Mouse (Mus musculus) G1E (cell line): Measurements from ENCODE around the gene Zfp612.

ENCODE experiments used
- CTCF ChIP-seq: IDR thresholded peaks from 2 replicates; pipeline ENCODE4 v1.5.1; 2012; ENCODE audit warnings: low read depth, low read length, inconsistent platforms, mixed read lengths
- GATA1 ChIP-seq: IDR thresholded peaks from 2 replicates; pipeline ENCODE4 v1.6.1; 2012; ENCODE audit warnings: borderline replicate concordance, low read length, inconsistent platforms, mixed read lengths
- POLR2AphosphoS5 ChIP-seq: IDR thresholded peaks from 2 replicates; pipeline ENCODE4 v1.6.1; 2012; ENCODE audit warnings: low read depth, low read length, inconsistent platforms; ENCODE audit not compliant: insufficient replicate concordance
- TAL1 ChIP-seq: conservative IDR thresholded peaks from 2 replicates; pipeline ENCODE4 v1.6.1; 2012; ENCODE audit warnings: low read depth, low read length, inconsistent platforms, mixed read lengths

DNA sequence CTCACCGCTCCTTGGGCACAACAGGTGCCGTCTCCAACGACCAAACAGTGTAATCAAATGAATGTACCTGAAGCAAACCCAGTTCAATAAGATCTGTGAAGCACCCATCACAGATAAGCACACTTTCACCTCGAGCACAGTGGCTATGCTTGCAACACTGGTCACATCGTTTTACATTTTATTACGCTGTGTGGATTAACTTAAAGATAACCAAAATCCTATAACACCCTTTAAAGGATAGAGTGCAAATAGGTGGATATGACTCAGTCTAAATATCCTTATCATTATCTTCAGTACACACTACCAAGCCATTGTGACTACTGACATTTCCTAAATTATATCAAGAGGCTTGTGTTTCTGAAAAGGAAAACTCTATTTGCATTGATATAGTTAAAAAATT is 28.3 kb upstream of the Zfp612 start:
- TF ChIP-seq CTCF (no peak), GATA1 (no peak), POLR2AphosphoS5 (no peak), TAL1 (no peak)
